16 mouse cellular contexts compared by ENCODE assay signal in genomic region chr6:50031356-50031755, GRCm38 (mm10).
"Had no signal": no experiment of that assay in that cellular context is flagged by ENCODE, and none has a peak within 500 bp of the region (broad histone marks: within the 10 kb centered on the region; RNA-seq: fewer than 3 reads in every experiment).

No protein-coding gene starts in this region.

- DNase-seq: retina, postnatal 1 day; right cerebral cortex, adult 18-20 months; right cerebral cortex, postnatal 14 days; right cerebral cortex, postnatal 25 days; right cerebral cortex, postnatal 4 days; spleen, adult 18-20 months; thymus, adult 18-20 months; thymus, adult 2 months; thymus, postnatal 14 days; thymus, postnatal 25 days; thymus, postnatal 36 days; thymus, postnatal 4 days had no signal

- H3K9me3 ChIP-seq: neural tube, embryonic 13.5 days; neural tube, embryonic 15.5 days; stomach, embryonic 15.5 days had no signal

- H3K36me3 ChIP-seq: neural tube, embryonic 13.5 days; neural tube, embryonic 15.5 days; stomach, embryonic 15.5 days had no signal

- H3K4me2 ChIP-seq: neural tube, embryonic 13.5 days; neural tube, embryonic 15.5 days; stomach, embryonic 15.5 days had no signal

- H3K4me1 ChIP-seq: stomach, embryonic 15.5 days had no signal

- H3K27ac ChIP-seq: neural tube, embryonic 13.5 days; neural tube, embryonic 15.5 days; stomach, embryonic 15.5 days; stomach, postnatal 0 days had no signal

- H3K4me3 ChIP-seq: neural tube, embryonic 13.5 days; neural tube, embryonic 15.5 days; stomach, embryonic 15.5 days had no signal

- H3K27me3 ChIP-seq: neural tube, embryonic 13.5 days; neural tube, embryonic 15.5 days had no signal

- H3K9ac ChIP-seq: neural tube, embryonic 13.5 days; neural tube, embryonic 15.5 days; stomach, embryonic 15.5 days had no signal
